Comparison of ENCODE assay signal across 18 mouse cellular contexts in the genomic region with DNA sequence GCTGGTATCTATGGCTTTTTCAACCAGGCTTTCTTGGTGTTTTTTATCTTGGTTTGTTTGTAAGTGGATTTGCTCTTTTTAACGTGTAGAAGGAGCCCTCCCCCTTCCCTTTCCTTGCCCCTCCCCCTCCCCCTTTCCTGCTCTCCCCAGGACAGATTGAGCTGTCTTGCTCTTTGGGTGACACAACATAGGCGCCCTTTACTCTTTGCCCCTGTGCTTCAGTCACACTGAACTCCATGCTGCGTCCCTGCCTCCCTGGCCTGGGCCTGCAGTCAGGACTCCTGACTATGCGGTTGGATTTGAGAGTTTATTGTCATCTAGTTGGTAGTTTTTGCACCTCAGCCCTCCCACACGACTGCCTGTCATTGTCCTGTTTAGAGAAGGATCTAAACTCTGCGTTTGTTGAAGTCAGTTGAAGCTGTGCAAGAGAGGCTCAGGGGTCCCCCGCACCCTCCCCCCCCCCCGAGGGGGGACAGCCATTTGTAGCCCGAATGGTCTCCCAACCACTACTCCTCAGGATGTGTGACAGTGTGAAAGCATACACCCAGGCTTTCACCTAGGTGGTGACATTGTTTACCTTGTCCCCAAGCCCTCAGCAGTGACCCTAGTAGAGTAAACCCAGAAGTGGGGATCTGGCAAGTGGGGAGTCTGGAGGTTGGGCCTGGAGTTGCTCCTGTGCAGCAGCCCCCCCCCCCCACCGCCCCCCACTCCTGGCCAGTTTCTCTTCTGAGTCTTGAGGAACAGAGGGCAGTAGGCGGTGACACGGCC.
A peak's percentile ranks its signal among the peaks of the same experiment; 100 is the strongest.
DNase-seq lines count a peak whose midpoint lies in the region; ATAC-seq and TF ChIP-seq lines count a peak whose summit lies in the region.
"Had no signal": no experiment of that assay in that cellular context is flagged by ENCODE, and none has a peak within 500 bp of the region (broad histone marks: within the 10 kb centered on the region; RNA-seq: fewer than 3 reads in every experiment).

No protein-coding gene starts in this region.

- H3K36me3 ChIP-seq in midbrain, embryonic 11.5 days (ENCODE audit: control insufficient read depth, insufficient read depth, low read length), result no peaks in the 10 kb centered on the region
- peaks cover 27% of the 10 kb centered on the region for H3K36me3 ChIP-seq in midbrain, postnatal 0 days (ENCODE audit: insufficient read depth, low read length)
- H3K36me3 ChIP-seq in liver, embryonic 13.5 days, result no peaks in the 10 kb centered on the region
- H3K36me3 ChIP-seq: stomach, embryonic 15.5 days had no signal

- 0 out of 2 replicates have a peak, but pooled peaks have one; percentile 30 for ATAC-seq in midbrain, embryonic 11.5 days (ENCODE audit: low FRiP score)
- no peak for ATAC-seq in midbrain, postnatal 0 days (ENCODE audit: low FRiP score)
- peak; percentile 65 for ATAC-seq in liver, embryonic 13.5 days (ENCODE audit: low read depth)
- ATAC-seq: hindbrain, embryonic 16.5 days had no signal

- no peak overlapping the region for H3K4me3 ChIP-seq in midbrain, embryonic 11.5 days (ENCODE audit: low read depth, low read length)
- no peak overlapping the region for H3K4me3 ChIP-seq in midbrain, postnatal 0 days (ENCODE audit: low read depth, low read length)
- H3K4me3 ChIP-seq in liver, embryonic 13.5 days (replicated peaks), result no peak overlapping the region
- H3K4me3 ChIP-seq: forebrain, embryonic 12.5 days; heart, embryonic 13.5 days; layer of hippocampus, adult 2 months; stomach, embryonic 15.5 days had no signal

- WGBS in midbrain, embryonic 11.5 days, result 67% methylated on average over 12 of the region's 12 CpGs
- 72% methylated on average over 12 of the region's 12 CpGs for WGBS in midbrain, postnatal 0 days
- 34% methylated on average over 12 of the region's 12 CpGs for WGBS in liver, embryonic 13.5 days (ENCODE audit: insufficient replicate concordance)

- H3K4me1 ChIP-seq in midbrain, embryonic 11.5 days (ENCODE audit: control insufficient read depth, insufficient read depth, low read length), result no peaks in the 10 kb centered on the region
- H3K4me1 ChIP-seq in midbrain, postnatal 0 days (ENCODE audit: insufficient read depth, low read length), result no peaks in the 10 kb centered on the region
- no peaks in the 10 kb centered on the region; the same call in 1 of the 2 replicates for H3K4me1 ChIP-seq in liver, embryonic 13.5 days (replicated peaks)
- H3K4me1 ChIP-seq: forebrain, embryonic 12.5 days had no signal

- no peak for TF ChIP-seq CTCF in midbrain, postnatal 0 days (IDR thresholded peaks at IDR 0.05)

- peak; percentile 10 for DNase-seq in kidney, adult 18-20 months
- DNase-seq in kidney, postnatal 10 days, result no peak
- peak; percentile 65 for DNase-seq in midbrain, embryonic 11.5 days (ENCODE audit: low spot score, missing footprints)
- DNase-seq in midbrain, postnatal 0 days (ENCODE audit: low spot score), result no peak
- DNase-seq in liver, embryonic 13.5 days, result no peak
- DNase-seq in yolk sac, embryonic 10.5 days (ENCODE audit: low spot score), result peak; percentile 83
- no peak for DNase-seq in thymus, adult 18-20 months
- DNase-seq in ovary, postnatal 36 days (ENCODE audit: low spot score), result no peak
- DNase-seq: cerebellum, adult 9-10 months; heart, postnatal 36 days; lung, postnatal 10 days; spleen, adult 18-20 months; thymus, postnatal 14 days had no signal

- H3K27ac ChIP-seq in midbrain, embryonic 11.5 days (ENCODE audit: low read depth, low read length), result no peak overlapping the region
- no peak overlapping the region for H3K27ac ChIP-seq in midbrain, postnatal 0 days (ENCODE audit: low read depth, low read length)
- H3K27ac ChIP-seq in liver, embryonic 13.5 days, result no peak overlapping the region; the same call in 1 of the 2 replicates
- H3K27ac ChIP-seq: forebrain, embryonic 12.5 days; heart, embryonic 13.5 days; layer of hippocampus, adult 2 months; stomach, embryonic 15.5 days had no signal

- no peaks in the 10 kb centered on the region for H3K27me3 ChIP-seq in midbrain, embryonic 11.5 days (ENCODE audit: control insufficient read depth, insufficient read depth, low read length)
- H3K27me3 ChIP-seq in midbrain, postnatal 0 days (ENCODE audit: insufficient read depth, low read length), result no peaks in the 10 kb centered on the region
- no peaks in the 10 kb centered on the region for H3K27me3 ChIP-seq in liver, embryonic 13.5 days
- H3K27me3 ChIP-seq: forebrain, embryonic 12.5 days; heart, embryonic 13.5 days; stomach, embryonic 15.5 days had no signal

- no peak overlapping the region for H3K9ac ChIP-seq in midbrain, embryonic 11.5 days (ENCODE audit: low read length)
- no peak overlapping the region for H3K9ac ChIP-seq in midbrain, postnatal 0 days (replicated peaks; ENCODE audit: low read length, poor library complexity, severe bottlenecking)
- no peak overlapping the region for H3K9ac ChIP-seq in liver, embryonic 13.5 days
- H3K9ac ChIP-seq: forebrain, embryonic 12.5 days; heart, embryonic 13.5 days; stomach, embryonic 15.5 days had no signal

- no peaks in the 10 kb centered on the region for H3K9me3 ChIP-seq in midbrain, embryonic 11.5 days (ENCODE audit: control insufficient read depth, low read length)
- H3K9me3 ChIP-seq in midbrain, postnatal 0 days (ENCODE audit: low read length), result no peaks in the 10 kb centered on the region
- H3K9me3 ChIP-seq in liver, embryonic 13.5 days (replicated peaks), result no peaks in the 10 kb centered on the region
- H3K9me3 ChIP-seq: forebrain, embryonic 12.5 days; heart, embryonic 13.5 days; stomach, embryonic 15.5 days had no signal

- no peak overlapping the region for H3K4me2 ChIP-seq in midbrain, embryonic 11.5 days
- H3K4me2 ChIP-seq in midbrain, postnatal 0 days (ENCODE audit: low read depth, low read length, poor library complexity, severe bottlenecking), result no peak overlapping the region
- no peak overlapping the region for H3K4me2 ChIP-seq in liver, embryonic 13.5 days
- H3K4me2 ChIP-seq: forebrain, embryonic 12.5 days; heart, embryonic 13.5 days; stomach, embryonic 15.5 days had no signal

Comparison
In these comparisons a context has a peak if more than half of its experiments do, and no peak if none do; other contexts are left out.
1. DNase-seq: peak in kidney, adult 18-20 months (single experiment), midbrain, embryonic 11.5 days (single experiment) and yolk sac, embryonic 10.5 days (single experiment); none in kidney, postnatal 10 days (single experiment), midbrain, postnatal 0 days (single experiment), liver, embryonic 13.5 days (single experiment), thymus, adult 18-20 months (0 of 2) and ovary, postnatal 36 days (single experiment).